21 mouse cellular contexts compared by ENCODE assay signal in the genomic region with DNA sequence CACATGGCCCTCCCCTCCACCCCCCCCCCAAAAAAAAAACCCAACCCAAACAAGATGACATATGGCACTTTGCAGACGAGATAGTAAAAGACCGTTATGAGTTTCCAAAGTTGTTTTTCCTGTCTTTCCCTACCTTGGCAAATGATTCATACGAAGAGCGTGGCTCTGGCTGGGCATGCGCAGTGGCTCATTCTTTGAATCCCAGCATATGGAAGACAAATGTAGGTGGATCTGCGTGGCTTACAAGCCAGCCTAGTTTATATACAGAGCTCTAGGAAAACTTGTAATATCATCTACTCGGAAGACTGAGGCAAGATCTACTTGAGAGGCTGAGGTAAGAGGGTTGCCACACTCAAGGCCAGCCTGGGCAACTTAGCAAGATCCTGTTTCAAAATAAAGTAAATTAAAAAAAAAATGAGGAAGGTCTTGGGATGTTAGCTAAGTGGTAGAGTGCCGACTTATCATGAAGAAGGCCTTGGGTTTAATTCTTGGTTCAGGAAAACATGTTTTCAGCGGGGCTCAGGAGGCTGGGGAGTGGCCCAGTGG. TPM values are rescaled to one million over a fixed set of nuclear protein-coding genes. Genes with fewer than 3 reads are reported as not detected.
DNase-seq lines count a peak whose midpoint lies in the region; ATAC-seq and TF ChIP-seq lines count a peak whose summit lies in the region.
"Had no signal": no experiment of that assay in that cellular context is flagged by ENCODE, and none has a peak within 500 bp of the region (broad histone marks: within the 10 kb centered on the region; RNA-seq: fewer than 3 reads in every experiment).

No protein-coding gene starts in this region.

- no peaks in the 10 kb centered on the region for H3K36me3 ChIP-seq in lung, postnatal 0 days (ENCODE audit: insufficient read depth, low read length)
- H3K36me3 ChIP-seq in heart, embryonic 12.5 days, result no peaks in the 10 kb centered on the region
- H3K36me3 ChIP-seq in heart, embryonic 10.5 days, result no peaks in the 10 kb centered on the region
- H3K36me3 ChIP-seq: embryonic facial prominence, embryonic 12.5 days; limb, embryonic 13.5 days; midbrain, embryonic 15.5 days had no signal

- no peaks in the 10 kb centered on the region for H3K27me3 ChIP-seq in lung, postnatal 0 days (replicated peaks; ENCODE audit: insufficient read depth, low read length)
- H3K27me3 ChIP-seq in heart, embryonic 12.5 days (replicated peaks), result no peaks in the 10 kb centered on the region
- H3K27me3 ChIP-seq in heart, embryonic 10.5 days (ENCODE audit: insufficient read depth, poor library complexity, severe bottlenecking), result no peaks in the 10 kb centered on the region
- H3K27me3 ChIP-seq: CH12.LX; embryonic facial prominence, embryonic 12.5 days; limb, embryonic 13.5 days; megakaryocyte, embryonic 14.5 days; midbrain, embryonic 15.5 days had no signal

- H3K4me1 ChIP-seq in lung, postnatal 0 days (ENCODE audit: insufficient read depth, low read depth, low read length), result no peaks in the 10 kb centered on the region
- H3K4me1 ChIP-seq in heart, embryonic 12.5 days (replicated peaks), result peaks cover under 1% of the 10 kb centered on the region; the same call in 1 of the 2 replicates
- H3K4me1 ChIP-seq in heart, embryonic 10.5 days, result no peaks in the 10 kb centered on the region
- H3K4me1 ChIP-seq: embryonic facial prominence, embryonic 12.5 days; limb, embryonic 13.5 days; midbrain, embryonic 15.5 days had no signal

- H3K9me3 ChIP-seq in lung, postnatal 0 days (ENCODE audit: low read length), result no peaks in the 10 kb centered on the region
- H3K9me3 ChIP-seq in heart, embryonic 12.5 days (replicated peaks), result no peaks in the 10 kb centered on the region
- no peaks in the 10 kb centered on the region for H3K9me3 ChIP-seq in heart, embryonic 10.5 days
- H3K9me3 ChIP-seq: embryonic facial prominence, embryonic 12.5 days; limb, embryonic 13.5 days; megakaryocyte, embryonic 14.5 days; midbrain, embryonic 15.5 days had no signal

- TF ChIP-seq CTCF in lung, postnatal 0 days (IDR thresholded peaks at IDR 0.05), result no peak

- 68% methylated on average over 9 of the region's 9 CpGs for WGBS in lung, postnatal 0 days
- WGBS in heart, embryonic 12.5 days, result 83% methylated on average over 9 of the region's 9 CpGs
- 83% methylated on average over 9 of the region's 9 CpGs for WGBS in heart, embryonic 10.5 days

- no peak overlapping the region for H3K4me2 ChIP-seq in lung, postnatal 0 days (replicated peaks; ENCODE audit: low read depth, low read length)
- H3K4me2 ChIP-seq in heart, embryonic 12.5 days, result no peak overlapping the region
- H3K4me2 ChIP-seq: embryonic facial prominence, embryonic 12.5 days; heart, embryonic 11.5 days; limb, embryonic 13.5 days; midbrain, embryonic 15.5 days had no signal

- intact Hi-C loops in left cerebral cortex, postnatal 25 days (cut with DNase I), result no loop called here

- no peak overlapping the region for H3K9ac ChIP-seq in lung, postnatal 0 days (replicated peaks; ENCODE audit: low read depth)
- no peak overlapping the region for H3K9ac ChIP-seq in heart, embryonic 12.5 days
- H3K9ac ChIP-seq: embryonic facial prominence, embryonic 12.5 days; limb, embryonic 13.5 days; midbrain, embryonic 15.5 days had no signal

- DNase-seq in frontal cortex, postnatal 36 days (ENCODE audit: low spot score in 2 of 2), result peak; percentile 37 to 41
- DNase-seq in frontal cortex, postnatal 10 days (ENCODE audit: low spot score in 2 of 2), result no peak
- peak; percentile 15 for DNase-seq in lung, postnatal 0 days (ENCODE audit: low spot score)
- DNase-seq in lung, adult 18-20 months, result no peak
- DNase-seq in left cerebral cortex, postnatal 25 days (ENCODE audit: low spot score in 2 of 2), result peak; percentile 34 to 80
- peak; percentile 49 for DNase-seq in right cerebral cortex, postnatal 25 days
- no peak for DNase-seq in heart, embryonic 10.5 days (ENCODE audit: low spot score)
- DNase-seq: adrenal gland, adult 8-10 months; cerebellum, adult 8-10 months; gastrocnemius, postnatal 14 days; heart, postnatal 36 days; lung, adult 2 months had no signal

- no peak overlapping the region for H3K27ac ChIP-seq in lung, postnatal 0 days (ENCODE audit: low read length)
- H3K27ac ChIP-seq in heart, embryonic 12.5 days (ENCODE audit: poor library complexity, severe bottlenecking), result no peak overlapping the region
- H3K27ac ChIP-seq in heart, embryonic 10.5 days, result no peak overlapping the region
- H3K27ac ChIP-seq: embryonic facial prominence, embryonic 12.5 days; hindbrain, postnatal 0 days; limb, embryonic 13.5 days; midbrain, embryonic 15.5 days had no signal

- no peak; the same call in 1 of the 2 replicates for ATAC-seq in lung, postnatal 0 days
- ATAC-seq in heart, embryonic 12.5 days (ENCODE audit: insufficient number of reproducible peaks, low FRiP score), result no peak
- ATAC-seq: forebrain, embryonic 16.5 days; hindbrain, postnatal 0 days; midbrain, embryonic 15.5 days had no signal

- no peak overlapping the region for H3K4me3 ChIP-seq in lung, postnatal 0 days (ENCODE audit: low read depth, low read length)
- H3K4me3 ChIP-seq in heart, embryonic 12.5 days, result no peak overlapping the region
- no peak overlapping the region for H3K4me3 ChIP-seq in heart, embryonic 10.5 days
- H3K4me3 ChIP-seq: embryonic facial prominence, embryonic 12.5 days; limb, embryonic 13.5 days; midbrain, embryonic 15.5 days had no signal

- no peak for TF ChIP-seq EP300 in lung, postnatal 0 days (IDR thresholded peaks at IDR 0.05)

RNA-seq across cellular contexts. Expression of gene Osbpl8, which starts 30.1 kb away (rescaled TPM):
- polyA plus RNA-seq in lung, postnatal 0 days (2015; fragmentation: Nextera tagmentation; extraction: Ambion mirVana), result 12.9 and 14.4 TPM in 2 replicates
- 10 to 100 TPM; 90.9 to 98.6 TPM for total RNA-seq in left cerebral cortex, postnatal 25 days (2021)
- 35.3 and 37.0 TPM in 2 replicates for polyA plus RNA-seq in heart, embryonic 12.5 days (2016; fragmentation: Nextera tagmentation; extraction: Ambion mirVana)
- 11.5 and 18.2 TPM in 2 replicates for polyA plus RNA-seq in heart, embryonic 10.5 days (2016; fragmentation: Nextera tagmentation; extraction: Ambion mirVana)

Comparison
In these comparisons a context has a peak if more than half of its experiments do, and no peak if none do; other contexts are left out.
1. DNase-seq: peak in frontal cortex, postnatal 36 days (2 of 2), lung, postnatal 0 days (single experiment), left cerebral cortex, postnatal 25 days (2 of 2) and right cerebral cortex, postnatal 25 days (single experiment); none in frontal cortex, postnatal 10 days (0 of 2), lung, adult 18-20 months (0 of 2) and heart, embryonic 10.5 days (single experiment).